Mouse (Mus musculus) midbrain, postnatal 0 days (tissue): Measurements from ENCODE around the gene Mfap5. TPM values are rescaled to one million over a fixed set of nuclear protein-coding genes. Genes with fewer than 3 reads are reported as not detected.

Experiments used
- ATAC-seq: fragments of 200-750 bp; cut with Nextera tagmentation; 2 replicates; pipeline ENCODE4 v1.8.0; 2017; ENCODE audit warnings: moderate number of reproducible peaks, mild to moderate bottlenecking, moderate TSS enrichment, moderate library complexity; ENCODE audit not compliant: low FRiP score
- DNase-seq: peaks from one replicate; pipeline ENCODE4 v3.0.0-alpha.2; 2015; ENCODE audit warnings: low spot score
- H3K27ac ChIP-seq: fragments of 300-500 bp; sonication (generic); 2 replicates; pipeline ENCODE4 v1.5.1; 2014; ENCODE audit warnings: low read depth, mild to moderate bottlenecking, low read length, mixed read lengths
- H3K27me3 ChIP-seq: fragments of 300-500 bp; sonication (generic); 2 replicates; pipeline ENCODE4 v1.6.1; 2014; ENCODE audit warnings: low read length, control low read depth, mixed read lengths; ENCODE audit not compliant: insufficient read depth
- H3K36me3 ChIP-seq: fragments of 300-500 bp; sonication (generic); 2 replicates; pipeline ENCODE4 v1.6.1; 2014; ENCODE audit warnings: low read length, control low read depth, mixed read lengths; ENCODE audit not compliant: insufficient read depth
- H3K4me1 ChIP-seq: fragments of 300-500 bp; sonication (generic); 2 replicates; pipeline ENCODE4 v1.6.1; 2014; ENCODE audit warnings: mild to moderate bottlenecking, control low read depth, antibody characterized with exemption, low read length, mixed read lengths; ENCODE audit not compliant: insufficient read depth
- H3K4me2 ChIP-seq: fragments of 300-500 bp; sonication (generic); 2 replicates; pipeline ENCODE4 v1.6.1; 2014; ENCODE audit warnings: low read depth, mild to moderate bottlenecking, low read length, mixed read lengths; ENCODE audit not compliant: poor library complexity, severe bottlenecking
- H3K4me3 ChIP-seq: fragments of 300-500 bp; sonication (generic); 2 replicates; pipeline ENCODE4 v1.5.1; 2014; ENCODE audit warnings: low read depth, mild to moderate bottlenecking, low read length, moderate library complexity
- H3K9ac ChIP-seq: fragments of 300-500 bp; sonication (generic); replicated peaks from 2 replicates; pipeline ENCODE4 v1.6.1; 2014; ENCODE audit warnings: mild to moderate bottlenecking, low read length, moderate library complexity, mixed read lengths; ENCODE audit not compliant: poor library complexity, severe bottlenecking
- H3K9me3 ChIP-seq: fragments of 300-500 bp; sonication (generic); 2 replicates; pipeline ENCODE4 v1.6.1; 2016; ENCODE audit warnings: low read length, control low read depth
- CTCF ChIP-seq: IDR thresholded peaks from 2 replicates; pipeline ENCODE4 v1.5.1; 2016; ENCODE audit warnings: antibody characterized with exemption, mild to moderate bottlenecking
- WGBS: fragments of 180-500 bp; shearing (Covaris S2); extraction: QIAGEN DNeasy Blood & Tissue Kit; methylation state at CpG from one replicate; pipeline ENCODE4 v1.1.7; 2014; 5-methylcytosine and 5-hydroxymethylcytosine counted together
- polyA plus RNA-seq: library from polyadenylated mRNA; unstranded; fragments of >200 nt; fragmentation: Nextera tagmentation; extraction: Ambion mirVana; gene quantifications from 2 replicates; pipeline ENCODE4 v1.2.1, GENCODE M21; 2015
- total RNA-seq: library from RNA; depleted of rRNA; stranded (reverse); fragments of >200 nt; gene quantifications from 2 replicates; pipeline ENCODE4 v1.2.3, GENCODE M21; 2014

Gene Mfap5
- total and polyA plus RNA-seq, 2 experiments from 2014 or later, result 1.9 to 10.1 TPM

DNA sequence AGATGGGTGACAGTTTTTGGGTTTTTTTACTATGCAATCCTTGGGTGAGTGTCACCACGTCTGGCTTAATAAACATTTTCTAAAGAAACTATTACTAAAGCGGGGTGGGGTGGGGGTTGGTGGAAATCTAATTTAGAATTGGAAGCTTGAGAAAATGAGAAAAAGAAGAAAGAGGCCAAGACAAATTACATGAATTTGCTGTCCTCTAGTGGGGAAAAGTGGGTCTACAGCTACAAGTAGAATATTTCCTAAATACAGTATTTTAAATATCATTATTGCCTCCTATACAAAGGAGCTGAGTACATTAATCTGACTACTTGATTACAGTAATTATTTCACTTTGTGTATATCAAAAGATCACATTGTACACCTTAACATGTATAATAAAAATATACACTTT lies 13.7 kb downstream of the Mfap5 start:
- WGBS, result 34% methylated on average over 2 of the region's 2 CpGs
- Histone ChIP-seq H3K36me3 (no peaks in the 10 kb centered on the region), H3K4me2 (no peak overlapping the region), H3K4me3 (no peak overlapping the region), H3K4me1 (no peaks in the 10 kb centered on the region), H3K9ac (no peak overlapping the region), H3K27me3 (no peaks in the 10 kb centered on the region), H3K27ac (no peak overlapping the region), H3K9me3 (no peaks in the 10 kb centered on the region)
- DNase-seq, result peak; percentile 58
- TF ChIP-seq CTCF, result peak; percentile 87
- no peak for ATAC-seq

- 64% methylated on average over 9 of the region's 9 CpGs for WGBS
- no peak for TF ChIP-seq CTCF
- H3K9me3 ChIP-seq, result no peaks in the 10 kb centered on the region
- ATAC-seq (peak; percentile 84), DNase-seq (peak; percentile 66)
- H3K4me3 ChIP-seq, result no peak overlapping the region
- no peaks in the 10 kb centered on the region for H3K27me3 ChIP-seq
- H3K9ac ChIP-seq, result no peak overlapping the region
- H3K4me2 ChIP-seq, result no peak overlapping the region
- no peak overlapping the region for H3K27ac ChIP-seq
- no peaks in the 10 kb centered on the region for H3K36me3 ChIP-seq
- H3K4me1 ChIP-seq, result no peaks in the 10 kb centered on the region
Observed at GRCm38 (mm10) chr6:122522595-122522994, 16.9 kb downstream of the Mfap5 start.

GRCm38 (mm10) chr6:122523289-122523688 lies 17.6 kb downstream of the Mfap5 start:
- ATAC-seq (no peak), DNase-seq (no peak)
- no peaks in the 10 kb centered on the region for H3K36me3 ChIP-seq
- no peaks in the 10 kb centered on the region for H3K4me1 ChIP-seq
- no peak for TF ChIP-seq CTCF
- WGBS, result 90% methylated on average over 7 of the region's 8 CpGs
- no peaks in the 10 kb centered on the region for H3K27me3 ChIP-seq
- no peak overlapping the region for H3K27ac ChIP-seq
- H3K4me3 ChIP-seq, result no peak overlapping the region
- no peaks in the 10 kb centered on the region for H3K9me3 ChIP-seq
- H3K9ac ChIP-seq, result no peak overlapping the region
- no peak overlapping the region for H3K4me2 ChIP-seq

GRCm38 (mm10) chr6:122527596-122527995 lies 22.0 kb downstream of the Mfap5 start:
- no peaks in the 10 kb centered on the region for H3K36me3 ChIP-seq
- 71% methylated on average over 12 of the region's 12 CpGs for WGBS
- H3K4me1 ChIP-seq, result no peaks in the 10 kb centered on the region
- no peak overlapping the region for H3K9ac ChIP-seq
- H3K27me3 ChIP-seq, result no peaks in the 10 kb centered on the region
- no peak for ATAC-seq
- no peak for DNase-seq
- H3K4me2 ChIP-seq, result no peak overlapping the region
- no peak for TF ChIP-seq CTCF
- H3K9me3 ChIP-seq, result no peaks in the 10 kb centered on the region
- no peak overlapping the region for H3K4me3 ChIP-seq
- H3K27ac ChIP-seq, result no peak overlapping the region

- DNase-seq, result no peak
- no peaks in the 10 kb centered on the region for H3K36me3 ChIP-seq
- no peak for ATAC-seq
- no peak overlapping the region for H3K4me2 ChIP-seq
- no peaks in the 10 kb centered on the region for H3K9me3 ChIP-seq
- no peak for TF ChIP-seq CTCF
- H3K27ac ChIP-seq, result no peak overlapping the region
- H3K9ac ChIP-seq, result no peak overlapping the region
- H3K4me3 ChIP-seq, result no peak overlapping the region
- H3K27me3 ChIP-seq, result no peaks in the 10 kb centered on the region
- H3K4me1 ChIP-seq, result no peaks in the 10 kb centered on the region
- 81% methylated on average over 11 of the region's 11 CpGs for WGBS
Observed at GRCm38 (mm10) chr6:122528136-122528535, 22.5 kb downstream of the Mfap5 start.

DNA sequence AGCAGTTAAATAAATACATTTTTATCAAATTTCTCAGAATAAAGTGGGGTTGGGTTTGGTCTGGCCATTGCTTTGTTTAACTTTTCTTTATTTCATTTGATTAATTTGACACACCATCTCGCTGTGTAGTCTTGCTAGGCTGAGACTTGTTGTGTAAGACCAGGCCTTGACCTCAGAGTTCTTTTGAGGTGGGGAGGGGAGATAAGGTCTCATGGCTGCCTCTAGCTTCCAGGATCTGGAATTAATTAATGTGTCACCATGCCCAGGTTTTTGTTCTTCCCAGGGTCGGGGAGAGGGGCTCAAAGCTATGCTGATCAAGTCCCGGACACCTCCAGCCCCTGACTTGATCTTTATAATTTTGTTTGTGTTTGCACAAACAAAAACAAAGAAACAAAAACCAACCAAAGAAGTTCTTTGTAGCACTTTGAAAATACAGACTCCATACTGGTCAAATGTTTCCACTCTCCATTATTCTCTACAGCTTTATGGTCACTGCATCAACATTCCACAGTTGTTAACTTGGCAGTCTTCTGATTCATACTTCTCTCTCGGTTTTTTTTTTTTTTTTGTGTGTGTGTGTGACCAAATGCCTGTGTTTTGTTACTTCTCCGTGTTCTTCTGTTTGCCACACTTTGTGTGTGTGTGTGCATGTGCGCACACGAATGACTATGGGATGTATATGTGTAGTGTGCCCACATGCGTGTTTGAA lies 26.0 kb downstream of the Mfap5 start:
- DNase-seq (no peak), ATAC-seq (no peak)
- Histone ChIP-seq H3K4me2 (no peak overlapping the region), H3K9me3 (no peaks in the 10 kb centered on the region), H3K4me3 (no peak overlapping the region), H3K36me3 (no peaks in the 10 kb centered on the region), H3K9ac (no peak overlapping the region), H3K27ac (no peak overlapping the region), H3K27me3 (no peaks in the 10 kb centered on the region), H3K4me1 (no peaks in the 10 kb centered on the region)
- no peak for TF ChIP-seq CTCF
- WGBS, result 78% methylated on average over 8 of the region's 8 CpGs
